Mouse (Mus musculus) embryonic stem cell, embryonic (primary cell): ENCODE data around the gene BC030499.

Experiments used
- CTCF ChIA-PET, 4 experiments: fragments of 300-600 bp in 2 of 4; fragments of 350-600 bp in 2 of 4; sonication (Branson Sonifier 250); formaldehyde crosslinking; loops; one replicate each; lab custom pipeline; 2022; ENCODE audit warnings: inconsistent platforms in 2 of 4; lab: Charles Lee
- POLR2A ChIA-PET, 4 experiments: fragments of 300-600 bp in 2 of 4; fragments of 350-600 bp in 2 of 4; sonication (Branson Sonifier 250); formaldehyde crosslinking; loops; one replicate each; lab custom pipeline; 2022; ENCODE audit warnings: antibody characterized with exemption in 4 of 4, inconsistent platforms in 1 of 4; lab: Charles Lee

The BC030499 gene

GRCm38 (mm10) chr11:78278853-78279252 is 11.8 kb upstream of the BC030499 start:
- ChIA-PET POLR2A (interaction anchor here (0.6 to 1.9 kb wide), 11 partner anchors 9 to 297 kb away, joined by 3 to 8 read pairs (median 4); partner anchors contain the start of gene Rpl23a (in 1 of the 4)), CTCF (interaction anchor here in 1 of 4 experiments (1.2 kb wide), 1 partner anchor 16 kb away, joined by 3 read pairs; no protein-coding TSS in a partner anchor)

GRCm38 (mm10) chr11:78279586-78279985 is 11.1 kb upstream of the BC030499 start:
- CTCF ChIA-PET: interaction anchor here in 1 of 4 experiments (1.2 kb wide), 1 partner anchor 16 kb away, joined by 3 read pairs; no protein-coding TSS in a partner anchor
- POLR2A ChIA-PET: interaction anchor here in 3 of 4 experiments (0.6 to 1.9 kb wide), 10 partner anchors 8 to 298 kb away, joined by 3 to 8 read pairs (median 5); partner anchors contain the start of gene Rpl23a (in 1 of the 3)

GRCm38 (mm10) chr11:78289146-78289763 is 1.4 kb upstream of the BC030499 start:
- ChIA-PET POLR2A (interaction anchor here (0.8 to 2.2 kb wide), 11 partner anchors 10 to 76 kb away, joined by 3 to 9 read pairs (median 4); no protein-coding TSS in a partner anchor), CTCF (no interaction called here)

GRCm38 (mm10) chr11:78294585-78294984 is 3.9 kb downstream of the BC030499 start:
- ChIA-PET POLR2A (interaction anchor here in 2 of 4 experiments (0.6 to 2.1 kb wide), 6 partner anchors 9 to 34 kb away, joined by 3 to 6 read pairs (median 4); partner anchors contain the start of gene Pigs (in 1 of the 2)), CTCF (no interaction called here)

- ChIA-PET POLR2A (interaction anchor here in 3 of 4 experiments (0.6 to 2.5 kb wide), 25 partner anchors 9 to 240 kb away, joined by 3 to 18 read pairs (median 3); partner anchors contain the start of genes Aldoc (in 3 of the 3), Pigs (in 1 of the 3), Sdf2 (in 1 of the 3) and Supt6 (in 1 of the 3)), CTCF (interaction anchor here in 1 of 4 experiments (0.9 kb wide), 1 partner anchor 75 kb away, joined by 4 read pairs; no protein-coding TSS in a partner anchor)
Observed at GRCm38 (mm10) chr11:78300917-78301316, 10.3 kb downstream of the BC030499 start.

GRCm38 (mm10) chr11:78301357-78302084 is 10.9 kb downstream of the BC030499 start, which contains the start of gene Spag5:
Spag5 (plus strand) TSS chr11:78301529.
- ChIA-PET POLR2A (interaction anchor here (0.6 to 2.8 kb wide), 57 partner anchors 9 to 521 kb away, joined by 3 to 20 read pairs (median 4); partner anchors contain the start of genes Aldoc (in 2 of the 4), Pigs (in 2 of the 4), Rpl23a (in 2 of the 4) and 2610507B11Rik (in 1 of the 4)), CTCF (interaction anchor here in 1 of 4 experiments (0.5 kb wide), 1 partner anchor 135 kb away, joined by 3 read pairs; no protein-coding TSS in a partner anchor)

- CTCF ChIA-PET: interaction anchor here in 2 of 4 experiments (0.6 to 1.2 kb wide), 2 partner anchors 13 to 43 kb away, joined by 3 read pairs; no protein-coding TSS in a partner anchor
- POLR2A ChIA-PET: interaction anchor here in 3 of 4 experiments (0.6 to 3.8 kb wide), 18 partner anchors 11 to 130 kb away, joined by 3 to 18 read pairs (median 3); partner anchors contain the start of genes Pigs (in 2 of the 3), Aldoc (in 1 of the 3) and Rpl23a (in 1 of the 3)
Observed at GRCm38 (mm10) chr11:78305272-78305671, 14.6 kb downstream of the BC030499 start.

GRCm38 (mm10) chr11:78310861-78311511 is 20.3 kb downstream of the BC030499 start:
- CTCF ChIA-PET: no interaction called here
- POLR2A ChIA-PET: interaction anchor here in 3 of 4 experiments (0.5 to 4.2 kb wide), 16 partner anchors 9 to 1907 kb away, joined by 3 to 23 read pairs (median 4); partner anchors contain the start of genes Spag5 (in 3 of the 3), Pigs (in 2 of the 3) and Aldoc (in 1 of the 3)

- ChIA-PET CTCF (interaction anchor here in 1 of 4 experiments (0.6 kb wide), 1 partner anchor 51 kb away, joined by 6 read pairs; no protein-coding TSS in a partner anchor), POLR2A (interaction anchor here in 2 of 4 experiments (0.7 to 6.7 kb wide), 7 partner anchors 9 to 49 kb away, joined by 3 to 45 read pairs (median 3); partner anchors contain the start of genes Aldoc (in 2 of the 2) and Pigs (in 1 of the 2))
Observed at GRCm38 (mm10) chr11:78313662-78314061, 23.0 kb downstream of the BC030499 start.

- POLR2A ChIA-PET: interaction anchor here in 3 of 4 experiments (0.6 to 6.7 kb wide), 29 partner anchors 9 to 1000 kb away, joined by 3 to 49 read pairs (median 4); partner anchors contain the start of genes Pigs (in 3 of the 3), Spag5 (in 2 of the 3), 2610507B11Rik (in 1 of the 3) and Rpl23a (in 1 of the 3)
- CTCF ChIA-PET: interaction anchor here in 3 of 4 experiments (0.7 to 2.3 kb wide), 3 partner anchors 10 to 79 kb away, joined by 3 to 6 read pairs (median 4); partner anchors contain the start of gene Pigs (in 1 of the 3)
Observed at GRCm38 (mm10) chr11:78318411-78318810, 27.8 kb downstream of the BC030499 start.

- ChIA-PET CTCF (interaction anchor here in 3 of 4 experiments (0.6 to 1.8 kb wide), 7 partner anchors 26 to 1852 kb away, joined by 3 to 6 read pairs (median 5); no protein-coding TSS in a partner anchor), POLR2A (interaction anchor here in 3 of 4 experiments (0.6 to 3.1 kb wide), 31 partner anchors 8 to 250 kb away, joined by 3 to 29 read pairs (median 4); partner anchors contain the start of genes Rpl23a (in 2 of the 3), 2610507B11Rik (in 1 of the 3), Ift20 (in 1 of the 3) and Spag5 (in 1 of the 3))
Observed at GRCm38 (mm10) chr11:78322076-78322831, 31.6 kb downstream of the BC030499 start.

- ChIA-PET CTCF (interaction anchor here in 3 of 4 experiments (0.6 to 1.8 kb wide), 10 partner anchors 10 to 303 kb away, joined by 3 to 6 read pairs (median 4); no protein-coding TSS in a partner anchor), POLR2A (interaction anchor here in 3 of 4 experiments (0.6 to 3.1 kb wide), 38 partner anchors 9 to 341 kb away, joined by 3 to 29 read pairs (median 4); partner anchors contain the start of genes Rpl23a (in 2 of the 3), 2610507B11Rik (in 1 of the 3), Ift20 (in 1 of the 3) and Nek8 (in 1 of the 3))
Observed at GRCm38 (mm10) chr11:78322860-78323259, 32.2 kb downstream of the BC030499 start, which contains the start of gene Aldoc. Aldoc (plus strand) TSS chr11:78322968.

- ChIA-PET CTCF (interaction anchor here in 1 of 4 experiments (0.6 kb wide), 2 partner anchors 53 to 63 kb away, joined by 3 to 6 read pairs; no protein-coding TSS in a partner anchor), POLR2A (interaction anchor here in 3 of 4 experiments (0.5 to 3.1 kb wide), 17 partner anchors 9 to 997 kb away, joined by 3 to 23 read pairs (median 4); partner anchors contain the start of genes Sarm1 (in 1 of the 3) and Spag5 (in 1 of the 3))
Observed at GRCm38 (mm10) chr11:78324000-78324785, 33.6 kb downstream of the BC030499 start.

GRCm38 (mm10) chr11:78324965-78325364 is 34.3 kb downstream of the BC030499 start:
- POLR2A ChIA-PET: interaction anchor here in 1 of 4 experiments (2.4 kb wide), 1 partner anchor 24 kb away, joined by 15 read pairs; the partner anchor contains the start of gene Spag5
- CTCF ChIA-PET: no interaction called here
